Mouse (Mus musculus) cortical plate, adult 2 months (tissue): Measurements from ENCODE around the gene Bbs9. TPM values are rescaled to one million over a fixed set of nuclear protein-coding genes. Genes with fewer than 3 reads are reported as not detected.

ENCODE experiments used
- H3K27ac ChIP-seq: fragments of 200-500 bp; 2 replicates; pipeline ENCODE4 v1.5.1; 2012; ENCODE audit warnings: low read length, control low read depth, inconsistent platforms; ENCODE audit not compliant: insufficient read depth
- H3K4me1 ChIP-seq: fragments of 200-500 bp; 2 replicates; pipeline ENCODE4 v1.6.1; 2011; ENCODE audit warnings: low read length; ENCODE audit not compliant: control insufficient read depth, insufficient read depth
- H3K4me3 ChIP-seq: fragments of 200-500 bp; 2 replicates; pipeline ENCODE4 v1.5.1; 2011; ENCODE audit warnings: mild to moderate bottlenecking, low read length, control low read depth; ENCODE audit not compliant: insufficient read depth
- CTCF ChIP-seq: fragments of 200-500 bp; IDR thresholded peaks from 2 replicates; pipeline ENCODE4 v1.5.1; 2011; ENCODE audit warnings: mild to moderate bottlenecking, control low read depth, low read length; ENCODE audit not compliant: insufficient read depth; ENCODE audit errors: extremely low read depth
- POLR2A ChIP-seq: fragments of 200-500 bp; IDR thresholded peaks from 2 replicates; pipeline ENCODE4 v1.6.1; 2011; ENCODE audit warnings: mild to moderate bottlenecking, low read length, control low read depth; ENCODE audit not compliant: insufficient read depth; ENCODE audit errors: extremely low read depth
- polyA plus RNA-seq: library from polyadenylated mRNA; depleted of rRNA; stranded (reverse); fragments of >200 nt; gene quantifications from 2 replicates; pipeline ENCODE4 v1.2.3, GENCODE M21; 2012

The Bbs9 gene
- polyA plus RNA-seq, 1 experiment = 17.9 TPM

- no peak overlapping the region for H3K4me3 ChIP-seq
- no peak overlapping the region for H3K27ac ChIP-seq
- TF ChIP-seq CTCF = no peak
- H3K4me1 ChIP-seq = 0 out of 2 replicates have a peak, but pooled peaks cover 2% of the 10 kb centered on the region
These were observed 336.4 kb downstream of the Bbs9 start for GRCm38 (mm10) chr9:22811931-22812330.

DNA sequence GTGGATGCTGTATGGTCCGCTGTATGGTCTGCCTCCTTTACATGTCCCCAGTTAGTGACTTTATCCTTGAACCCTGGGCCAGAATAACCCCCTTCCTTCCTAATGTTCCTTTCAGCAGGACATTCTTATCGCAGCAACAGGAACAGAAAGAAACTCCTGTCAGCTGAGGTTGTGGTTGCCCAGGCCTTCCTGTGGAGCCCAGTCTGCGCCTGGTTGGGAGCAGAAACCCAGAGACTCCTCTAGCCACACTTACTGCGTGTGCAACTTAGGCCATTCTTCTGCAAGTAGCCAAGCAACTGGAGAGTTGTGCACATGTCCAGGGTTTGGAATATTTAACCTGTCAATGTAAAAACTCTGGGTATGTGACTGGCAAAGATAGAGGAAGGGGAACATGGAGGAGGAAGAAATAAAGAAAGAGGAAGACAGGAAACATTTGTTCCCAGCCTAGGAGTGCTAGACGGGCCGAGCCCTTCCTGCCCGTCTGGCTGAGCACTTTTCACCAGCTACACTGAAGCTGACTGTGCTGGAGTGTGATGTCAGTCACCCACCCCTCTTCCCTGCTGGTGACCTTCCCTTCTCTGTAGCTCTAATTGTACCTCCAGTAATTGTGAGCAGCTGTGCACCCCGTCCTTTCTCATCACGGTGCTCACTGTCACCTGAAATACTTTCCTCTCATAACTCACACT is 339.0 kb downstream of the Bbs9 start:
- Histone ChIP-seq H3K4me1 (no peaks in the 10 kb centered on the region), H3K4me3 (no peak overlapping the region), H3K27ac (no peak overlapping the region; the same call in 1 of the 2 replicates)
- no peak for TF ChIP-seq CTCF
- no peak for TF ChIP-seq POLR2A

DNA sequence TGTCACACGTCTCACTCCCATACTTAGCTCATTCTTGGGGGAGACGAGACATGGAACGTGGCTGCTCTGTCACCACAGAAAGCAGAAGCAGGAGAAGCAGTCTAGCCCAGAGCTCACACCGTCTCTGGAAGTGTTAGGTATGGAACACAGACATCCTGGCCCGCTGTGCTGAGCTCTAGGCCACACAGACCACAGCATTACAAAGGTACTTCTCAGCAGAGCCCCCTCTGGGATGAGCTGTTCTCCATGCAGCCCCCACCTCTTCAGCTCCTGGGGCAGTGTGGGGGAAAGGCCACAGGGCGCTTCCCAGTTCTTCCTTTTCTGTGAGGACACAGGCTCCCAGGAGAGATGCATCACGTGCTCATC is 339.6 kb downstream of the Bbs9 start:
- Histone ChIP-seq H3K4me1 (no peaks in the 10 kb centered on the region), H3K27ac (no peak overlapping the region; the same call in 1 of the 2 replicates), H3K4me3 (no peak overlapping the region)
- no peak for TF ChIP-seq CTCF
- TF ChIP-seq POLR2A = no peak

GRCm38 (mm10) chr9:22819539-22819938 is 344.0 kb downstream of the Bbs9 start:
- H3K4me3 ChIP-seq = no peak overlapping the region

GRCm38 (mm10) chr9:22820646-22821185 is 345.2 kb downstream of the Bbs9 start:
- Histone ChIP-seq H3K27ac (no peak overlapping the region), H3K4me3 (no peak overlapping the region), H3K4me1 (no peaks in the 10 kb centered on the region)
- TF ChIP-seq POLR2A (no peak), CTCF (no peak)

More at GRCm38 (mm10) chr9:22819539-22819938, 344.0 kb downstream of the Bbs9 start:
- H3K4me1 ChIP-seq = no peaks in the 10 kb centered on the region
- TF ChIP-seq POLR2A (no peak), CTCF (no peak)
- no peak overlapping the region for H3K27ac ChIP-seq

DNA sequence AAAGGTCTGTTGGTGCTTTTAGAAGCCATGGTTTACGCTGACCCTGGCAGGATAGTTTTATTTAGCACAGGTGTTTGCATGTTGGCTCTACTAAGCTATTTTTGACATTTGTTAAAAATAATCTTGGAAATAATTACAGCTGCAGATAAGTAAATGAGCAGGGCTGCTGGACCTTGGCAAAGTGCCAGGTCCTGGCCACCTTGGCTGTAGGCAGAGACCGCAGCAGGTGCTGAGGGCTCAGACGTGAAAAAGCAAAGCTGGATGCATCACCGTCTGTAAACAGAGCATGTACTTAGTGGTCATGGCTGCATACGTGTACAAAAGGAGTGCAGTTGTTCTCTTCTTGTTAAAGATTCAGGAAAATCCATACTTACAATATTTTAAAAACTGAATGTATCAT is 347.3 kb downstream of the Bbs9 start:
- Histone ChIP-seq H3K27ac (no peak overlapping the region), H3K4me3 (no peak overlapping the region), H3K4me1 (0 out of 2 replicates have a peak, but pooled peaks cover 2% of the 10 kb centered on the region)
- TF ChIP-seq POLR2A (no peak), CTCF (no peak)

- 0 out of 2 replicates have a peak, but pooled peaks cover 2% of the 10 kb centered on the region for H3K4me1 ChIP-seq
- TF ChIP-seq CTCF = no peak
- TF ChIP-seq POLR2A = no peak
- no peak overlapping the region for H3K27ac ChIP-seq
- no peak overlapping the region for H3K4me3 ChIP-seq
These were observed 348.3 kb downstream of the Bbs9 start for GRCm38 (mm10) chr9:22823856-22824255.

GRCm38 (mm10) chr9:22824910-22825309 is 349.4 kb downstream of the Bbs9 start:
- Histone ChIP-seq H3K27ac (no peak overlapping the region), H3K4me3 (no peak overlapping the region), H3K4me1 (0 out of 2 replicates have a peak, but pooled peaks cover 2% of the 10 kb centered on the region)
- no peak for TF ChIP-seq POLR2A
- no peak for TF ChIP-seq CTCF

DNA sequence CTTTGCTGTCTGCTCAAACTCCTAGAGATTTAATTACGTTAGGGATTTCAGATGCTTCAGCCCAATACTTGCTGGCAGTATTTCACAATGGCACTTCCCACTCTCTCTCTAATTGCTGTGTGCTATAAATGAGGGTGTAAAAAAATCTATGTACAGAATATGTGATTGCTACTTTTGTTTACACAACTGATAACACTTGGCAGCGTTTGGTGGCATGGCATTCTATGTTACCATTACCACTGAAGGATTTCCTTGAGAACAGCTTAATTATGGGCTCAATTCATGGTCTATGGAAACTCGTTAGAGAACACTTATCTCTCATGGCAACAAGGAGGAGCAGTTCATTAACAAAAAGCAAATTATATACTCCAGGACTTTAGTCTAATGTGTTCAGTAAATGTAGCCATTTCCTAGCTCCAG is 351.1 kb downstream of the Bbs9 start:
- TF ChIP-seq CTCF = no peak
- no peak for TF ChIP-seq POLR2A

DNA sequence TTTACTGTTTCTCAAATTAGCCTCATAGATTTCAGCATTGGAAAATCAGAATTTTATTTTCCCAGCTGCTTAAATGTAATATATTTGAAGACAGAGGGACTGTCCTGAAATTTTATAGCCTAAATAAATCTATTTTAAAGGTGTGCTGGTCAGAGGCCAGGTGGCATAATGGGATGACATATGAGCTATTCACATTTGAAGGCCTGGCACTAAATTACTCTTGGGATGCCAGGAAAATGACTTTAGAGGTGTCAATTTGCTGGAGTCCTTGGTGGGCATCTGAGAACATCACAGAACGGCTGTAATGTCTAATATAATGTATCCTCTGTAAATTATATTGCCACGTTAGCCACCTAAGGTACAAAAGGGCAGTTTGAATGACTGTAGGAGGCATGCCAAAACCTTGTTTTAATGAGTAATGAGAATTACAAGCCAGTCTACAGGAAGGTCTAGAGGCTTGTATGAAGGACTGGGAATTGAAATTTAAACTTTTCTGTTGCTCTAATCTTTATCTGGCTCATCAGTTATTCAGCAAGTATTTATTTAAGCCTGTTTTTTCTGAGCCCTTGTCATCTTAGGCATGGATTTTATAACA is 351.8 kb downstream of the Bbs9 start:
- TF ChIP-seq CTCF (no peak), POLR2A (no peak)
- H3K4me3 ChIP-seq = no peak overlapping the region
- 0 out of 2 replicates have a peak, but pooled peaks cover 2% of the 10 kb centered on the region for H3K4me1 ChIP-seq

More for the DNA sequence above, 351.1 kb downstream of the Bbs9 start:
- Histone ChIP-seq H3K27ac (no peak overlapping the region), H3K4me3 (no peak overlapping the region), H3K4me1 (0 out of 2 replicates have a peak, but pooled peaks cover 2% of the 10 kb centered on the region)

More for the DNA sequence above, 351.8 kb downstream of the Bbs9 start:
- H3K27ac ChIP-seq = no peak overlapping the region
